Mouse (Mus musculus) mesoderm, embryonic 11.5 days (tissue): ENCODE results near the gene Znrd1as.
A peak's percentile ranks its signal among the peaks of the same experiment; 100 is the strongest.

ENCODE experiments used
- DNase-seq: peaks from one replicate; pipeline ENCODE4 v3.0.0-alpha.2; 2012; ENCODE audit warnings: low read depth, low spot score

The Znrd1as gene

GRCm38 (mm10) chr17:36995448-36995847, 37.1 kb downstream of the Znrd1as start:
- DNase-seq = no peak

GRCm38 (mm10) chr17:36997033-36997735, 38.8 kb downstream of the Znrd1as start:
- DNase-seq = peak; percentile 83

GRCm38 (mm10) chr17:36998477-36998876, 40.1 kb downstream of the Znrd1as start:
- no peak for DNase-seq

GRCm38 (mm10) chr17:37000863-37001262, 42.5 kb downstream of the Znrd1as start, which contains the start of gene Zfp57:
Gene Zfp57 (plus strand): TSS chr17:37001163.
- no peak for DNase-seq

- DNase-seq = peak; percentile 91
Observed at GRCm38 (mm10) chr17:37002364-37003330, 44.3 kb downstream of the Znrd1as start.

GRCm38 (mm10) chr17:37003366-37003765, 45.0 kb downstream of the Znrd1as start:
- DNase-seq = no peak

- DNase-seq = no peak
Observed at GRCm38 (mm10) chr17:37008161-37008560, 49.8 kb downstream of the Znrd1as start.

GRCm38 (mm10) chr17:37009460-37010042, 51.2 kb downstream of the Znrd1as start:
- DNase-seq = no peak

- no peak for DNase-seq
Observed at GRCm38 (mm10) chr17:37011719-37012118, 53.3 kb downstream of the Znrd1as start.

- no peak for DNase-seq
Observed at GRCm38 (mm10) chr17:37012141-37012540, 53.7 kb downstream of the Znrd1as start.
